Mouse (Mus musculus): Measurements from ENCODE around the gene Max. TPM values are rescaled to one million over a fixed set of nuclear protein-coding genes. Genes with fewer than 3 reads are reported as not detected.

The Max gene
- 8.3 and 8.6 TPM in 2 replicates for total RNA-seq (2014; rRNA removed)
- 8.8 and 10.1 TPM in 2 replicates for polyA plus RNA-seq (2012; rRNA removed)

DNA sequence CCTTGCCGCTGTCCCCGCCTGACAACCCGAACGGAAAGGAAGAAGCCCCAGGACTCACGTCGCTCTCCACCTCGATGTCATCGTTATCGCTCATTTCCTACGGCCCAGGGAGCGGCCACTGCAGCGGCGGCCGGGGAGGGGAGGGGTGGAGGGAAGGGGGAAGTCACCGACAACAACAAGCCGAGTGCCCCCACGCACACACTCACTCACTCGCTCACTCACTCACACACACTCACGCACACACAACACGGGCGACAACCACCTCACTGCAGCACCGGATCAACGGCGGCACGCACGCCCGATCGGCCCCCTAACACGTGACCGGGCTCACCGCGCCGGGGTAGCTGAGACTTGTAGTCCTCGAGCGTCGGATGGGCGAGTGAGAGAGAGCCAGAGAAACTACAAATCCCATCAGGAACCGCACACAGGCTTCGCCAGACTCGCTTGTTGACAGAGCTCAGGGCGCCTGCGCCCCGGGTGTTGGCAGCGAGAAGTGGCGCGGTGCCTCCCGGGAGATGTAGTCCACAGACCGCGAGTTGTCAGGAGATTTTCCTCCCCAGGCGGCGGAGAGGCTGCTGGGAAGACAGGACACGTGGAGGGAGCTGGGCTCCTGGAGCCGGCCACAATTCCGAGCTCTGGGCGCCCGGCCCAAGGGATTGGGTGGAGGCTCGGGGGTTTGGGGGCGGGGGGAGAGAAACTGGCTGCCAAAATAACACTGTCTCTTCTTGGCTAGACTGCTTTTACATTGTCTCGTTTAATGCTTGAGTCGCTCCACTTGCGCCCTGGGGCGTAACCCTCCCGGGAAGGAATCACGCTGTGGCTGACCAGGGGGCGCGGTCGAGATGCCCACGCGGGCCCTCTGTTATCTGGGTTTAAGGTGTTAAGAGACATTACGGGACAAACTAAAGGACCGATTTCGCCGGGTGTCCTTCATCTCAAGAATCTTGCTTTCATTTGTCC lies at the start of gene Max:
Gene Max, minus strand, starts transcription at position 270 of the 960 bp plus-strand sequence.
- Histone ChIP-seq H3K4me1 (ENCODE audit: control insufficient read depth, insufficient read depth, low read length) (peaks cover 2% of the 10 kb centered on the region), H3K27me3 (ENCODE audit: control insufficient read depth, insufficient read depth, low read length) (no peaks in the 10 kb centered on the region), H3K27ac (replicated peaks; ENCODE audit: insufficient read depth, low read depth, low read length) (peak within 1 kb of the TSS; percentile 33), H3K9ac (ENCODE audit: low read depth, low read length) (peak within 1 kb of the TSS; percentile 66), H3K79me2 (ENCODE audit: control insufficient read depth, insufficient read depth, low read length) (peaks cover 10% of the 10 kb centered on the region; the same call in 1 of the 2 replicates), H3K4me3 (ENCODE audit: insufficient read depth, low read depth, low read length) (peak within 1 kb of the TSS; percentile 76), H3K36me3 (ENCODE audit: control insufficient read depth, insufficient read depth, low read length) (0 out of 2 replicates have a peak, but pooled peaks cover 4% of the 10 kb centered on the region)
- peak; percentile 99 for DNase-seq (ENCODE audit: extremely low read depth, low read depth, low spot score)
- WGBS: under 1% methylated on average over 71 of the region's 73 CpGs
- TF ChIP-seq POLR2A (IDR thresholded peaks at IDR 0.05; ENCODE audit: extremely low read depth, insufficient read depth, low read length) (peak; percentile 60; the same call in 1 of the 2 replicates), CTCF (IDR thresholded peaks at IDR 0.05; ENCODE audit: low read depth, low read length) (no peak)

DNA sequence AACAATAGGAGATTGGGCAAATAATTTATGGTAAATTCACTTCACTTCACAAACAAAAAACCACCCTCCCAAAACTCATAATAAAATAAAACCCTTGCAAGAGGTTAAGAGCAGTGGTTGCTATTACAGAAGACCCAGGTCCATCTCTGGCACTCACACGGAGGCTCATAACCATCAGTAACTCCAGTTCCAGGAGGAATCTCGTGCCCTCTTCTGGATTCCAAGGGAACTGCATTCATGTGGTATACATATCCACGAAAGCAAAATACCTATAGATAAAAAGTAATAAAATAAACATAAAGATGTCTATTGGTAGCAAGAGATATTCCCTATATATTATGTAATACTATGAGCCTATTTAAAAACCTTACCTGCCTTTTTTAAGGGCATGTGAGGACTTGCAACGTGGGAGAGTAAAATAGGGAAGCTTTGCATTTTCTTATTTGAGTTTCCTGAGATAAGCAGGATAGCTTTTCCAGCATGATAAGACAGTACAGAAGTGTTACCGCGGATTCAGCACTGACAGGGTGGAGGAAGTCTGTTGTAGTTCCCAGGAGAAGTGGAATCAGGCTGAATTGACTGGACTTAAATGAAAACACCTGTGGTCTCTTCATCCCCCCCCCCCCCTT lies 49.2 kb upstream of the Max start:
- no peak for DNase-seq (ENCODE audit: extremely low read depth, low read depth, low spot score)
- Histone ChIP-seq H3K36me3 (ENCODE audit: control insufficient read depth, insufficient read depth, low read length) (no peaks in the 10 kb centered on the region), H3K4me3 (ENCODE audit: insufficient read depth, low read depth, low read length) (no peak overlapping the region), H3K9ac (ENCODE audit: low read depth, low read length) (no peak overlapping the region), H3K4me1 (ENCODE audit: control insufficient read depth, insufficient read depth, low read length) (no peaks in the 10 kb centered on the region), H3K79me2 (ENCODE audit: control insufficient read depth, insufficient read depth, low read length) (no peaks in the 10 kb centered on the region), H3K27ac (replicated peaks; ENCODE audit: insufficient read depth, low read depth, low read length) (no peak overlapping the region), H3K27me3 (ENCODE audit: control insufficient read depth, insufficient read depth, low read length) (no peaks in the 10 kb centered on the region)
- TF ChIP-seq CTCF (IDR thresholded peaks at IDR 0.05; ENCODE audit: low read depth, low read length): no peak
- TF ChIP-seq POLR2A (IDR thresholded peaks at IDR 0.05; ENCODE audit: extremely low read depth, insufficient read depth, low read length): no peak
- 48% methylated on average over 6 of the region's 6 CpGs for WGBS

GRCm38 (mm10) chr12:77009202-77010030 lies 47.4 kb upstream of the Max start:
- Histone ChIP-seq H3K4me3 (ENCODE audit: insufficient read depth, low read depth, low read length) (no peak overlapping the region), H3K36me3 (ENCODE audit: control insufficient read depth, insufficient read depth, low read length) (no peaks in the 10 kb centered on the region), H3K79me2 (ENCODE audit: control insufficient read depth, insufficient read depth, low read length) (no peaks in the 10 kb centered on the region), H3K27ac (replicated peaks; ENCODE audit: insufficient read depth, low read depth, low read length) (no peak overlapping the region), H3K27me3 (ENCODE audit: control insufficient read depth, insufficient read depth, low read length) (no peaks in the 10 kb centered on the region), H3K9ac (ENCODE audit: low read depth, low read length) (no peak overlapping the region), H3K4me1 (ENCODE audit: control insufficient read depth, insufficient read depth, low read length) (no peaks in the 10 kb centered on the region)
- peak; percentile 24 for DNase-seq (ENCODE audit: extremely low read depth, low read depth, low spot score)
- 41% methylated on average over 20 of the region's 20 CpGs for WGBS
- TF ChIP-seq POLR2A (IDR thresholded peaks at IDR 0.05; ENCODE audit: extremely low read depth, insufficient read depth, low read length) (no peak), CTCF (IDR thresholded peaks at IDR 0.05; ENCODE audit: low read depth, low read length) (no peak)

DNA sequence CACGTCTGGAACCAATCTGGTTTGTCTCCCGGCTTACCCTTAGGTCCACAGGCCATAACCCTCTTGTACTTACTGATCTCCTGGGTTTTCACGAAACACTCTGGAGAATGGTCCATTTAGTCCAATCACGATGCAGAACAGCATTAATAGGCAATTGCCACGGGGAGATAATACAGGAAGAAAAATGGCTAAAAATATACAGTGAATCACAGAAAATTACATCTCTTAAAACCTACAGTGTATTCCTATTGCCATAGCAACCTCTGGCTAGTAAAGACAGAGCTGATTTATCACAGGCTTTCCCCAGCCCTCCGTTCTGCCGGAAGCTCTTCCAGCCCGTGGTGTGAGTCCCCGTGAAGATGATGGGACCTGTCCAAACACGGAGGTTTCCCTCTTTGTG lies 42.9 kb upstream of the Max start:
- Histone ChIP-seq H3K27me3 (ENCODE audit: control insufficient read depth, insufficient read depth, low read length) (no peaks in the 10 kb centered on the region), H3K27ac (replicated peaks; ENCODE audit: insufficient read depth, low read depth, low read length) (no peak overlapping the region), H3K9ac (ENCODE audit: low read depth, low read length) (no peak overlapping the region), H3K4me3 (ENCODE audit: insufficient read depth, low read depth, low read length) (no peak overlapping the region), H3K4me1 (ENCODE audit: control insufficient read depth, insufficient read depth, low read length) (no peaks in the 10 kb centered on the region), H3K79me2 (ENCODE audit: control insufficient read depth, insufficient read depth, low read length) (no peaks in the 10 kb centered on the region), H3K36me3 (ENCODE audit: control insufficient read depth, insufficient read depth, low read length) (no peaks in the 10 kb centered on the region)
- no peak for TF ChIP-seq POLR2A (IDR thresholded peaks at IDR 0.05; ENCODE audit: extremely low read depth, insufficient read depth, low read length)
- TF ChIP-seq CTCF (IDR thresholded peaks at IDR 0.05; ENCODE audit: low read depth, low read length): no peak
- no peak for DNase-seq (ENCODE audit: extremely low read depth, low read depth, low spot score)
- 81% methylated on average over 10 of the region's 10 CpGs for WGBS

GRCm38 (mm10) chr12:77002551-77003228 lies 40.7 kb upstream of the Max start:
- H3K9ac ChIP-seq (ENCODE audit: low read depth, low read length): no peak overlapping the region
- H3K36me3 ChIP-seq (ENCODE audit: control insufficient read depth, insufficient read depth, low read length): no peaks in the 10 kb centered on the region
- WGBS: 83% methylated on average over 8 of the region's 8 CpGs
- H3K27me3 ChIP-seq (ENCODE audit: control insufficient read depth, insufficient read depth, low read length): no peaks in the 10 kb centered on the region
- no peak overlapping the region for H3K27ac ChIP-seq (replicated peaks; ENCODE audit: insufficient read depth, low read depth, low read length)
- no peak overlapping the region for H3K4me3 ChIP-seq (ENCODE audit: insufficient read depth, low read depth, low read length)
- TF ChIP-seq POLR2A (IDR thresholded peaks at IDR 0.05; ENCODE audit: extremely low read depth, insufficient read depth, low read length) (no peak), CTCF (IDR thresholded peaks at IDR 0.05; ENCODE audit: low read depth, low read length) (no peak)
- DNase-seq (ENCODE audit: extremely low read depth, low read depth, low spot score): no peak
- H3K4me1 ChIP-seq (ENCODE audit: control insufficient read depth, insufficient read depth, low read length): no peaks in the 10 kb centered on the region
- H3K79me2 ChIP-seq (ENCODE audit: control insufficient read depth, insufficient read depth, low read length): no peaks in the 10 kb centered on the region
